Mouse (Mus musculus) stomach, postnatal 0 days (tissue): ENCODE measurements around the gene Gripap1.

Source experiments
- CTCF ChIP-seq: IDR thresholded peaks from 2 replicates; pipeline ENCODE4 v1.5.1; 2016; ENCODE audit warnings: antibody characterized with exemption, low read depth, mild to moderate bottlenecking, moderate library complexity
- EP300 ChIP-seq: optimal IDR thresholded peaks from 2 replicates; pipeline ENCODE3; 2016; ENCODE audit warnings: antibody characterized with exemption

GRCm38 (mm10) chrX:7769302-7770017 lies 20.1 kb upstream of the Gripap1 start:
- no peak for TF ChIP-seq CTCF
- TF ChIP-seq EP300: no peak
